Mouse (Mus musculus) embryonic fibroblast, embryonic 13.5 days (primary cell): ENCODE results near the gene Aph1c.

ENCODE experiments used
- CTCF ChIP-seq: IDR thresholded peaks from 2 replicates; pipeline ENCODE4 v1.5.1; 2011; ENCODE audit warnings: mild to moderate bottlenecking, control low read depth, low read length, moderate library complexity, borderline replicate concordance; ENCODE audit not compliant: insufficient read depth
- POLR2A ChIP-seq: IDR thresholded peaks from 2 replicates; pipeline ENCODE4 v1.6.1; 2011; ENCODE audit warnings: low read depth, mild to moderate bottlenecking, control low read depth, low read length, moderate library complexity

DNA sequence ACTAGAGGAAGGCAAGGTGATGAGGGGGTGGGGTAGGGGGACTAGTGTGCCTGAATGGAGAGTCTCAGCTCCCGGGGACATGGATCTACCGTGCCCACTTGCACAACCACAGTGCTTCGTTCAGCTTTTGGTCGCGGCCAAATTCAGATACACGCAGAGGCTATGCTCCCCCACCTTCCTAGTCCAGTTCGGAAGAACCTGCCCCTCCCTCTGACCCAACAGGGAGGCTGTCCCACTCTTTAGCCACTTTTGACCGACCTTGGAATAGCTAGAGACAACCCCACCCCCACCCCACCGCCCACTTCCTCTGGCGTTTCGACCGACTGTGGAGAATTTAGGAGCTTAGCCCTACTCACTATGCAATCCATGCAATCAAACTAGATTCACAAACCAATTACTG lies 32.6 kb downstream of the Aph1c start:
- TF ChIP-seq CTCF (no peak), POLR2A (no peak)
